Mouse (Mus musculus): ENCODE data around the gene Fhod1.

Gene Fhod1

GRCm38 (mm10) chr8:105294776-105295175, 53.0 kb downstream of the Fhod1 start:
- DNase-seq = no peak

DNA sequence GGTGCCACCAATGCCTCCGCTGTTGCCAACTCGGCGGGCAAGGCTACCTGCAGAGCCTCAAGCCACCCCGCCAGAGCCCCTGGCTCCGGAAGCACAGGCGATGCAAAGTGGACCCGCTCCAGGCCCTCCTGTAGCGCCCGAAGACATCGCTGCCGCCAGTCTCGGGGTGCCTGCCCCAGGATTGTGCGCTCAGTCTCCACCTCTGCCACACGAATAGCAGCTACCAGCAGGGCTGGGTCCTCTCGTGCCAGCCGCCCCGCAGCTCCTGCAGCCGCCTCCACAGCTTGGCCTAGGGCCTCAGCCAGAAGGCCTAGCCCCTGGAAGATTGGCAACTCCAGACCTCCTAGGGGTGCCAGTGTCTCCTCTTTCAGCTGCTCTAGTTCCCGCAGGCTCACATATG, 54.3 kb downstream of the Fhod1 start:
- peak; percentile 86 to 87 for DNase-seq

DNA sequence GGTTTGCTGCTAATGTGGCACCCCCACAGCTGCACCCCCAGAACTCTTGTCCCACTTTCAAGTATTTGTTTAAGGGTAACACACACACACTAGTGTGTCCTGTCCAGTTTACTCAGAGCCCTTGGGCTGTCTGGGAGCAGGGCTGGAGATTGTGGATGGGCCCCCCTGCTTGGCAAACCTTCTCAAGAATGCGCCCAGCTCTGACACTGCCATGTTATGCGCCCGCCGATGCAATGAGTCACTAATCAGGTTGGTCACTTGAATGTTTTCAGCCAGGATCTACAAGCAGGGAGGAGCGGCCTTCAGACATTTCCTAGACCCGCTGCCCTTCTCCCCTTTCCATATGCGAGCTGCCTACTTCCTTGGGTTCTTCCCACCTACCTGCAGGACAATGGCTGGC, 55.3 kb downstream of the Fhod1 start:
- peak in 1 of 2 experiments; percentile 47 for DNase-seq

GRCm38 (mm10) chr8:105291802-105292201, 56.0 kb downstream of the Fhod1 start:
- peak in 1 of 2 experiments; percentile 43 for DNase-seq

DNA sequence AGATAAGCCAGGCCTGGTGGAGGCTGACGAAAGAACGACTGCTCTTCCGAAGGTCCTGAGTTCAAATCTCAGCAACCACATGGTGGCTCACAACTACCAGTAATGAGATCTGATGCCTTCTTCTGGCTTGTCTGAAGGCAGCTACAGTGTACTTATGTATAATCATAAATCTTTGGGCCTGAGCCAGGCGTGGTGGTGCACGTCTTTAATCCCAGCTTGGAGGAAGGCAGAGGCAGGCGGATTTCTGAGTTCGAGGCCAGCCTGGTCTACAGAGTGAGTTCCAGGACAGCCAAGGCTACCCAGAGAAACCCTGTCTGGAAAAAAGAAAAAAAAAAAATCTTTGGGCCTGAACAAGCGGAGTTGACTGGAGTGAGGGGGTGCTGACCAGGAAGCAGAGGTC, 56.4 kb downstream of the Fhod1 start:
- peak in 1 of 2 experiments; percentile 39 for DNase-seq

- DNase-seq = peak; percentile 88 to 97
Measured at GRCm38 (mm10) chr8:105290554-105291314, 57.0 kb downstream of the Fhod1 start.

- DNase-seq = peak; percentile 73 to 77
Measured at GRCm38 (mm10) chr8:105289805-105290460, 57.8 kb downstream of the Fhod1 start, which contains the start of gene 4931428F04Rik. Gene 4931428F04Rik, minus strand, starts transcription at chr8:105289864.

GRCm38 (mm10) chr8:105288958-105289732, 58.6 kb downstream of the Fhod1 start:
- peak; percentile 98 to 99 for DNase-seq

GRCm38 (mm10) chr8:105288231-105288630, 59.5 kb downstream of the Fhod1 start:
- DNase-seq = peak in 1 of 2 experiments; percentile 13

DNA sequence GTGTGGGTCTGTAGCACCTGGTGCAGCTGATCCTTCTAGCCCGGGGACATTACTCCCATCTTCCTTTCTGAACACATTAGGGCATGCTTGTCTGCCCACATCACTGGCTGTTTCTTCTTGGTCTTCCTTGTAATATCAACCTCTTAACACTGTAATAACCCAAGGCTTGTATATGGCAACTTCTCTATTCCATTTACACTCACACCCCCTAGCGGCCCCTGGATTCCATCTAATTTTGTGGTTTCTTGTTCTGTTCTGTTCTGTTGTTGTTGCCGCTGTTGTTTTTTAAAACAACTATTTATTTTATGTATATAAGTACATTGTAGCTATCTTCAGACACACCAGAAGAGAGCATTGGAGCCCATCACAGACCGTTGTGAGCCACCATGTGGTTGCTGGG, 60.8 kb downstream of the Fhod1 start:
- no peak for DNase-seq

GRCm38 (mm10) chr8:105285514-105285913, 62.2 kb downstream of the Fhod1 start:
- peak in 1 of 2 experiments; percentile 30 for DNase-seq

DNA sequence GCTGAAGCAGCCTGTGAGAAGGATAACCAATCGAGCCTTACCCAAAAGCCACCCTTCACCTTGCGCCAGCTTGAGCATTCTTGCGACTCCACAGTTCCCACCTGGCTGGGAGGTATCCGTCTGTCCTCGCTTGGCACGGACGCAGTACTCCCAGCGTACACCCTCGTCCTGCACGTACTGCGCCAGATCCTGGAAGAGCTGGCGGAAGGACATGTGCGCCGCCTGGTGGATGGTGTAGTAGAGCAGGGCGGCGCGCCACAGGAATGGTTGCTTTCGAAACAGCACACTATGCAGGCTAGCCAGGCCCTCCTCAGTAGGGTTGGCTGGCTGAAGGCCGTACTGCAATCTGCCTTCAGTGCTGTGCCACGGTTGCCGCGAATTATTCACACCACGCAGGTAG, 64.7 kb downstream of the Fhod1 start:
- peak; percentile 67 to 83 for DNase-seq

DNA sequence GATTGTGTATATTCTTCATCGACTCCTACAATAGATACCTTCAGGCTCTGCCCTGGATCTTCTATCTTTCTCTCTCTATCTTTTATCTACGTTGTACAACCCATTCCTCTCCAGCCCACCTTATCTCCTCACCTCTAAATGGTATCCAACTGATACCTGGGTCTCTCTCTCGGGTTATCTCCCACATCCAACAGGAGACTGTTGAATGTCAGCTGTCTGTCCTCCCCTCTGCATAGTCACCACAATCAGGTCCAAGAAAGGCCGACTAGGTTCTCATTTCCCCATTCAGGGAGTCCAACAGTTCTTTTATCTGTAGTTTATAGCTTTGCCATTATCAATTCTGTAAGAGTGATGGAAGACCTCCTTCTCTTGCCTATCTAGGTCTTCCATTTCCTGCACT, 65.5 kb downstream of the Fhod1 start:
- no peak for DNase-seq

- peak in 1 of 2 experiments; percentile 14 for DNase-seq
Measured at GRCm38 (mm10) chr8:105281821-105282220, 65.9 kb downstream of the Fhod1 start.

DNA sequence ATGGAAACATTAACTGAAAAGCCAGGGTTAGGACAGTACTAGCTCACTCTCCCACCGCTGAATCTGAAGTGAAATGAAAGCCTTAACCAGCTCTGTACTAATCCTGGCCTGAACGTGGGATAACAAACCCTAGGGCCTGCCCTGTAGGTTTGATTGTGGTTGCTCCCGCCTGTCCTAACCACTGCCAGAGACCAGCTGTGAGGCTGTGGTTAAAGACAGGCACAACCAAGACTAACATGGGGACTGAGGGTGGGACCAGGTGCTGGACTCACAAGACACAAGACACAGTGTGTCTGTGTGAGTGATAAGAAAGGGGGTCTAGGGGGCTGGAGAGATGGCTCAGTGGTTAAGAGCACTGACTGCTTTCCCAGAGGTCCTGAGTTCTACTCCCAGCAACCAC, 67.2 kb downstream of the Fhod1 start:
- DNase-seq = no peak
